Mouse (Mus musculus) telencephalon, adult 2 months (tissue): ENCODE data around the gene Tcirg1.

ENCODE experiments used
- DNase-seq: peaks from one replicate; pipeline ENCODE4 v3.0.0-alpha.2; 2011; ENCODE audit warnings: low read depth, low spot score

The Tcirg1 gene

GRCm38 (mm10) chr19:3927989-3928388, 21.1 kb upstream of the Tcirg1 start:
- no peak for DNase-seq

GRCm38 (mm10) chr19:3926685-3927084, 19.8 kb upstream of the Tcirg1 start:
- DNase-seq, result no peak

- no peak for DNase-seq
Observed at GRCm38 (mm10) chr19:3926279-3926678, 19.3 kb upstream of the Tcirg1 start.

- no peak for DNase-seq
Observed at GRCm38 (mm10) chr19:3925859-3926258, 18.9 kb upstream of the Tcirg1 start.

- DNase-seq, result no peak
Observed at GRCm38 (mm10) chr19:3924868-3925267, 17.9 kb upstream of the Tcirg1 start.

- no peak for DNase-seq
Observed at GRCm38 (mm10) chr19:3924190-3924589, 17.3 kb upstream of the Tcirg1 start.

- DNase-seq, result no peak
Observed at GRCm38 (mm10) chr19:3923586-3923985, 16.7 kb upstream of the Tcirg1 start.

- DNase-seq, result no peak
Observed at GRCm38 (mm10) chr19:3922661-3923371, 15.9 kb upstream of the Tcirg1 start.

GRCm38 (mm10) chr19:3919928-3920327, 13.0 kb upstream of the Tcirg1 start:
- DNase-seq, result no peak

- no peak for DNase-seq
Observed at GRCm38 (mm10) chr19:3916727-3917126, 9.8 kb upstream of the Tcirg1 start.

GRCm38 (mm10) chr19:3914535-3914934, 7.6 kb upstream of the Tcirg1 start:
- no peak for DNase-seq

GRCm38 (mm10) chr19:3913692-3914091, 6.8 kb upstream of the Tcirg1 start:
- no peak for DNase-seq

- DNase-seq, result peak; percentile 99
Observed at GRCm38 (mm10) chr19:3912337-3913204, 5.6 kb upstream of the Tcirg1 start, which contains the start of gene Ndufs8. TSS of gene Ndufs8 (minus strand) at chr19:3912774.

GRCm38 (mm10) chr19:3910206-3910605, 3.3 kb upstream of the Tcirg1 start:
- no peak for DNase-seq

GRCm38 (mm10) chr19:3907876-3908660, 1.1 kb upstream of the Tcirg1 start:
- no peak for DNase-seq

GRCm38 (mm10) chr19:3906326-3906725, 607 bp downstream of the Tcirg1 start:
- no peak for DNase-seq

- no peak for DNase-seq
Observed at GRCm38 (mm10) chr19:3905261-3905969, 1.5 kb downstream of the Tcirg1 start.

GRCm38 (mm10) chr19:3904363-3904675, 2.6 kb downstream of the Tcirg1 start:
- DNase-seq, result no peak

GRCm38 (mm10) chr19:3903648-3904362, 3.1 kb downstream of the Tcirg1 start:
- DNase-seq, result no peak

GRCm38 (mm10) chr19:3902966-3903365, 4.0 kb downstream of the Tcirg1 start:
- no peak for DNase-seq

- DNase-seq, result no peak
Observed at GRCm38 (mm10) chr19:3899618-3900017, 7.3 kb downstream of the Tcirg1 start.
